Mouse (Mus musculus) hindbrain, embryonic 10.5 days (tissue): Measurements from ENCODE around the gene Mrps12. TPM values are rescaled to one million over a fixed set of nuclear protein-coding genes. Genes with fewer than 3 reads are reported as not detected.

Experiments
- DNase-seq: peaks from one replicate; pipeline ENCODE4 v3.0.0-alpha.2; 2017; ENCODE audit warnings: low spot score
- H3K27ac ChIP-seq: fragments of 300-500 bp; sonication (generic); 2 replicates; pipeline ENCODE4 v1.5.1; 2016; ENCODE audit warnings: mild to moderate bottlenecking, moderate library complexity
- H3K27me3 ChIP-seq: fragments of 300-500 bp; sonication (generic); 2 replicates; pipeline ENCODE4 v1.6.1; 2016; ENCODE audit warnings: mild to moderate bottlenecking; ENCODE audit not compliant: poor library complexity, insufficient read depth, severe bottlenecking
- H3K36me3 ChIP-seq: fragments of 300-500 bp; sonication (generic); 2 replicates; pipeline ENCODE4 v1.6.1; 2016; ENCODE audit warnings: mild to moderate bottlenecking, moderate library complexity
- H3K4me1 ChIP-seq: fragments of 300-500 bp; sonication (generic); replicated peaks from 2 replicates; pipeline ENCODE4 v1.6.1; 2016; ENCODE audit warnings: mild to moderate bottlenecking
- H3K4me3 ChIP-seq: fragments of 300-500 bp; sonication (generic); 2 replicates; pipeline ENCODE4 v1.5.1; 2016; ENCODE audit warnings: mild to moderate bottlenecking, moderate library complexity
- H3K9me3 ChIP-seq: fragments of 300-500 bp; sonication (generic); 2 replicates; pipeline ENCODE4 v1.6.1; 2016; ENCODE audit warnings: mild to moderate bottlenecking, moderate library complexity
- WGBS: fragments of 180-500 bp; shearing (Covaris S2); methylation state at CpG from one replicate; pipeline ENCODE4 v1.1.7; 2016; 5-methylcytosine and 5-hydroxymethylcytosine counted together
- polyA plus RNA-seq: library from polyadenylated mRNA; unstranded; fragments of >200 nt; fragmentation: Nextera tagmentation; extraction: Ambion mirVana; gene quantifications from 2 replicates; pipeline ENCODE4 v1.2.1, GENCODE M21; 2016

Mrps12 gene
- polyA plus RNA-seq: 151 and 160 TPM in 2 replicates

GRCm38 (mm10) chr7:28741709-28742438 is at the start of gene Mrps12, which contains the start of gene Sars2:
TSS of gene Mrps12 (minus strand) at chr7:28741820.
TSS of gene Sars2 (plus strand) at chr7:28741992.
- peak; percentile 96 for DNase-seq
- H3K27ac ChIP-seq: peak within 1 kb of the TSS; percentile 93
- no peaks in the 10 kb centered on the region for H3K9me3 ChIP-seq
- H3K4me1 ChIP-seq: peaks cover 18% of the 10 kb centered on the region
- peaks cover 65% of the 10 kb centered on the region for H3K36me3 ChIP-seq
- peak within 1 kb of the TSS; percentile 69 for H3K4me3 ChIP-seq
- H3K27me3 ChIP-seq: no peaks in the 10 kb centered on the region
- WGBS: under 1% methylated on average over 39 of the region's 39 CpGs

- WGBS: 48% methylated on average over 8 of the region's 8 CpGs
- DNase-seq: peak; percentile 41
- H3K27ac ChIP-seq: peak overlapping the region; percentile 46; the same call in 1 of the 2 replicates
Observed at GRCm38 (mm10) chr7:28790066-28790806, 48.6 kb upstream of the Mrps12 start.

GRCm38 (mm10) chr7:28789235-28789634 is 47.6 kb upstream of the Mrps12 start:
- Histone ChIP-seq H3K27me3 (no peaks in the 10 kb centered on the region), H3K27ac (no peak overlapping the region), H3K36me3 (peaks cover 37% of the 10 kb centered on the region), H3K4me1 (peaks cover 35% of the 10 kb centered on the region), H3K4me3 (no peak overlapping the region), H3K9me3 (no peaks in the 10 kb centered on the region)
- no peak for DNase-seq
- WGBS: 81% methylated on average over 3 of the region's 3 CpGs

More at GRCm38 (mm10) chr7:28790066-28790806, 48.6 kb upstream of the Mrps12 start:
- peaks cover 28% of the 10 kb centered on the region for H3K36me3 ChIP-seq
- 0 out of 2 replicates have a peak, but pooled peaks cover 5% of the 10 kb centered on the region for H3K27me3 ChIP-seq
- peaks cover 26% of the 10 kb centered on the region for H3K4me1 ChIP-seq
- H3K9me3 ChIP-seq: no peaks in the 10 kb centered on the region
- H3K4me3 ChIP-seq: no peak overlapping the region

GRCm38 (mm10) chr7:28788307-28789195 is 46.9 kb upstream of the Mrps12 start, which contains the start of gene Rinl:
TSS of gene Rinl (plus strand) at chr7:28788969.
- no peak within 1 kb of the TSS for H3K4me3 ChIP-seq
- H3K9me3 ChIP-seq: no peaks in the 10 kb centered on the region
- 71% methylated on average over 5 of the region's 5 CpGs for WGBS
- peaks cover 35% of the 10 kb centered on the region for H3K4me1 ChIP-seq
- no peaks in the 10 kb centered on the region for H3K27me3 ChIP-seq
- H3K27ac ChIP-seq: peak within 1 kb of the TSS; percentile 56
- peaks cover 43% of the 10 kb centered on the region for H3K36me3 ChIP-seq
- no peak for DNase-seq

GRCm38 (mm10) chr7:28787884-28788283 is 46.3 kb upstream of the Mrps12 start:
- Histone ChIP-seq H3K36me3 (peaks cover 49% of the 10 kb centered on the region), H3K27me3 (no peaks in the 10 kb centered on the region), H3K4me3 (no peak overlapping the region), H3K27ac (no peak overlapping the region), H3K4me1 (peaks cover 35% of the 10 kb centered on the region), H3K9me3 (no peaks in the 10 kb centered on the region)
- 93% methylated on average over 9 of the region's 9 CpGs for WGBS
- no peak for DNase-seq

GRCm38 (mm10) chr7:28785161-28785560 is 43.5 kb upstream of the Mrps12 start:
- Histone ChIP-seq H3K4me3 (no peak overlapping the region), H3K36me3 (peaks cover 53% of the 10 kb centered on the region), H3K27ac (no peak overlapping the region), H3K4me1 (peaks cover 28% of the 10 kb centered on the region), H3K9me3 (no peaks in the 10 kb centered on the region), H3K27me3 (no peaks in the 10 kb centered on the region)
- DNase-seq: no peak
- WGBS: 78% methylated on average over 5 of the region's 5 CpGs

GRCm38 (mm10) chr7:28781261-28781663 is 39.6 kb upstream of the Mrps12 start:
- no peaks in the 10 kb centered on the region for H3K9me3 ChIP-seq
- no peak for DNase-seq
- H3K4me1 ChIP-seq: peaks cover 14% of the 10 kb centered on the region
- H3K4me3 ChIP-seq: no peak overlapping the region
- no peak overlapping the region for H3K27ac ChIP-seq
- peaks cover 50% of the 10 kb centered on the region for H3K36me3 ChIP-seq
- 89% methylated on average over 8 of the region's 8 CpGs for WGBS
- H3K27me3 ChIP-seq: no peaks in the 10 kb centered on the region

- H3K9me3 ChIP-seq: no peaks in the 10 kb centered on the region
- DNase-seq: no peak
- no peaks in the 10 kb centered on the region for H3K27me3 ChIP-seq
- WGBS: 81% methylated on average over 7 of the region's 7 CpGs
- peak overlapping the region; percentile 68; the same call in 1 of the 2 replicates for H3K27ac ChIP-seq
- H3K4me1 ChIP-seq: peaks cover 14% of the 10 kb centered on the region
- peaks cover 50% of the 10 kb centered on the region for H3K36me3 ChIP-seq
- H3K4me3 ChIP-seq: no peak overlapping the region
Observed at GRCm38 (mm10) chr7:28780857-28781256, 39.2 kb upstream of the Mrps12 start.

- H3K27ac ChIP-seq: peak overlapping the region; percentile 68
- WGBS: 48% methylated on average over 6 of the region's 6 CpGs
Observed at GRCm38 (mm10) chr7:28780067-28780658, 38.5 kb upstream of the Mrps12 start.

GRCm38 (mm10) chr7:28778825-28779224 is 37.2 kb upstream of the Mrps12 start:
- DNase-seq: no peak
- H3K27ac ChIP-seq: no peak overlapping the region
- 89% methylated on average over 9 of the region's 9 CpGs for WGBS
- H3K9me3 ChIP-seq: no peaks in the 10 kb centered on the region
- H3K27me3 ChIP-seq: no peaks in the 10 kb centered on the region
- H3K4me1 ChIP-seq: peaks cover 13% of the 10 kb centered on the region
- no peak overlapping the region for H3K4me3 ChIP-seq
- peaks cover 42% of the 10 kb centered on the region for H3K36me3 ChIP-seq

More at GRCm38 (mm10) chr7:28780067-28780658, 38.5 kb upstream of the Mrps12 start:
- Histone ChIP-seq H3K36me3 (peaks cover 49% of the 10 kb centered on the region), H3K9me3 (no peaks in the 10 kb centered on the region), H3K27me3 (no peaks in the 10 kb centered on the region), H3K4me3 (no peak overlapping the region), H3K4me1 (peaks cover 14% of the 10 kb centered on the region)
- DNase-seq: peak; percentile 86

- peaks cover 14% of the 10 kb centered on the region for H3K4me1 ChIP-seq
- no peaks in the 10 kb centered on the region for H3K27me3 ChIP-seq
- no peak overlapping the region for H3K4me3 ChIP-seq
- peaks cover 39% of the 10 kb centered on the region for H3K36me3 ChIP-seq
- no peaks in the 10 kb centered on the region for H3K9me3 ChIP-seq
- WGBS: 90% methylated on average over 7 of the region's 7 CpGs
- no peak for DNase-seq
- H3K27ac ChIP-seq: no peak overlapping the region
Observed at GRCm38 (mm10) chr7:28775129-28775528, 33.5 kb upstream of the Mrps12 start.

GRCm38 (mm10) chr7:28774164-28774563 is 32.5 kb upstream of the Mrps12 start:
- 61% methylated on average over 12 of the region's 12 CpGs for WGBS
- DNase-seq: peak; percentile 31
- peaks cover 39% of the 10 kb centered on the region for H3K36me3 ChIP-seq
- H3K4me3 ChIP-seq: no peak overlapping the region
- H3K27ac ChIP-seq: peak overlapping the region; percentile 50
- H3K9me3 ChIP-seq: no peaks in the 10 kb centered on the region
- peaks cover 16% of the 10 kb centered on the region for H3K4me1 ChIP-seq
- no peaks in the 10 kb centered on the region for H3K27me3 ChIP-seq
